Mouse (Mus musculus) midbrain, embryonic 14.5 days (tissue): ENCODE data around the gene Cog2. TPM values are rescaled to one million over a fixed set of nuclear protein-coding genes. Genes with fewer than 3 reads are reported as not detected.

Experiments
- ATAC-seq: fragments of 200-750 bp; cut with Nextera tagmentation; 2 replicates; pipeline ENCODE4 v1.8.0; 2017; ENCODE audit warnings: moderate number of reproducible peaks, moderate library complexity; ENCODE audit not compliant: low FRiP score, low TSS enrichment
- DNase-seq: peaks from one replicate; pipeline ENCODE4 v3.0.0-alpha.2; 2015
- H3K27ac ChIP-seq: fragments of 300-500 bp; sonication (generic); replicated peaks from 2 replicates; pipeline ENCODE4 v1.5.1; 2014; ENCODE audit warnings: mild to moderate bottlenecking, low read depth, low read length, moderate library complexity
- H3K27me3 ChIP-seq: fragments of 300-500 bp; sonication (generic); 2 replicates; pipeline ENCODE4 v1.6.1; 2014; ENCODE audit warnings: low read length, control low read depth, mixed read lengths; ENCODE audit not compliant: control insufficient read depth, insufficient read depth
- H3K36me3 ChIP-seq: fragments of 300-500 bp; sonication (generic); 2 replicates; pipeline ENCODE4 v1.6.1; 2014; ENCODE audit warnings: low read length, control low read depth; ENCODE audit not compliant: control insufficient read depth, insufficient read depth
- H3K4me1 ChIP-seq: fragments of 300-500 bp; sonication (generic); 2 replicates; pipeline ENCODE4 v1.6.1; 2014; ENCODE audit warnings: mild to moderate bottlenecking, antibody characterized with exemption, low read length, control low read depth; ENCODE audit not compliant: control insufficient read depth, insufficient read depth
- H3K4me2 ChIP-seq: fragments of 300-500 bp; sonication (generic); 2 replicates; pipeline ENCODE4 v1.6.1; 2014; ENCODE audit warnings: mild to moderate bottlenecking, low read length, moderate library complexity
- H3K4me3 ChIP-seq: fragments of 300-500 bp; sonication (generic); replicated peaks from 2 replicates; pipeline ENCODE4 v1.5.1; 2014; ENCODE audit warnings: low read depth, low read length
- H3K9ac ChIP-seq: fragments of 300-500 bp; sonication (generic); replicated peaks from 2 replicates; pipeline ENCODE4 v1.6.1; 2014; ENCODE audit warnings: mild to moderate bottlenecking, low read length, moderate library complexity
- H3K9me3 ChIP-seq: fragments of 300-500 bp; sonication (generic); 2 replicates; pipeline ENCODE4 v1.6.1; 2016; ENCODE audit warnings: low read length, control low read depth, mixed read lengths; ENCODE audit not compliant: control insufficient read depth
- WGBS: fragments of 180-500 bp; shearing (Covaris S2); extraction: QIAGEN DNeasy Blood & Tissue Kit; methylation state at CpG from one replicate; pipeline ENCODE4 v1.1.7; 2014; 5-methylcytosine and 5-hydroxymethylcytosine counted together
- polyA plus RNA-seq: library from polyadenylated mRNA; unstranded; fragments of >200 nt; fragmentation: Nextera tagmentation; extraction: Ambion mirVana; gene quantifications from 2 replicates; pipeline ENCODE4 v1.2.1, GENCODE M21; 2014

Gene Cog2
- polyA plus RNA-seq, 1 experiment from 2014 or later = 39.3 TPM

DNA sequence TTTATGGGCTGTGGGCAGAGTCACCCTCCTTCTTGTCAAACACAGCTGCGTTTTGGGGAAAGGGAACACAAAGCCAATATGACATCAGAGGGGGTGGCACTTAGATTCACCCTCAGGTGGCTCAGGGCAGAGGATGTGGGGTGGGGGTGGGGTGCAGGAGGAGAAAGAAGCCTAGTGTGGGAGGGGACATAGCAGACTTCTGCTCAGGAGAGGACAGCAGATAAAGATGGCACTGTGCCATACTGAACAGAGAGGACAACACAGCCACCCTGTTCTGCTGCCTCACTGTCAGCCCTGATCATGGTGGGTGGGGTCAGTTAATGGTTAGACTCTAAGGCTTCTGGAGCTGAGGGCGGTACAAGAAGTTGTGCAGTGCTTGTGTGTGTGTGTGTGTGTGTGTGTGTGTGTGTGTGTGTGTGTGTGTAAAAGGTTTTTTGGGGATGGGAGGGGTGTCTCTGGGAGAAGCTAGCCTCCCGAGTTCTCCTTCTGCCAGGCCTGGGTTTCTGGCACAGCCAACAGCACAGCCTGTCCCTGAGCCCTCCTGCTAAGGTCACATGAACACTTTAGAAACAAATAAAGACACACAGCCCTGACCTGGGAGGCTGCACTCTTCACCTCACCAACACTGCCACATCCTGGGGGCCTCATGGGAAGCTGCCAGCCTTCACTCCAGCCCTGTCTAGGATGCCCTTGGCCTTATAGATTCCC lies 65.3 kb downstream of the Cog2 start:
- no peak overlapping the region for H3K4me3 ChIP-seq
- no peaks in the 10 kb centered on the region for H3K4me1 ChIP-seq
- 52% methylated on average over 3 of the region's 3 CpGs for WGBS
- no peak overlapping the region for H3K9ac ChIP-seq
- DNase-seq (no peak), ATAC-seq (no peak)
- H3K4me2 ChIP-seq = no peak overlapping the region
- H3K27me3 ChIP-seq = no peaks in the 10 kb centered on the region
- H3K36me3 ChIP-seq = no peaks in the 10 kb centered on the region
- no peaks in the 10 kb centered on the region for H3K9me3 ChIP-seq
- H3K27ac ChIP-seq = no peak overlapping the region

DNA sequence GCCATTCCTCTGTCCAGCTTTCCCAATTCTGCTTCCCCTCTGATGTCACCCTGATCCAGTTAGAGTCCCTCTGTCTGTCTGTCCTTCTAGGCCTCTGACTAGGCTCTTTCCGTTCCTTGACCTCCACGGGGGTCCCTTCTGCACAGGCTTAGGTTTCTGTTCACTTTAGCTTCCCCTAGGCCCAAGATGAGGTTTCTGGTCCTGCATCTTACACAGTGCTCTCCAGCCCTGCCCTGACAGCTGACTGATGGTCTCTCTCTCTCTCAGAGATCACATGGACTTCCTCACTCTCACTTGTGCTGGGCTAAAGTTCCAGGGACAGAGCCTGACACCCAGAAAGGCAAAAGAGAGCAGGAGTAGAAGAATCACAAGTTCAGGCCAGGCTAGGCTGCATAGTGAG lies 66.0 kb downstream of the Cog2 start:
- WGBS = 83% methylated on average over 2 of the region's 2 CpGs

GRCm38 (mm10) chr8:124589393-124589792 lies 68.8 kb downstream of the Cog2 start:
- ATAC-seq = no peak
- no peak for DNase-seq

More for the DNA sequence above, 66.0 kb downstream of the Cog2 start:
- no peak for DNase-seq
- Histone ChIP-seq H3K4me1 (no peaks in the 10 kb centered on the region), H3K4me2 (no peak overlapping the region), H3K27me3 (no peaks in the 10 kb centered on the region), H3K27ac (no peak overlapping the region), H3K36me3 (no peaks in the 10 kb centered on the region), H3K4me3 (no peak overlapping the region), H3K9me3 (no peaks in the 10 kb centered on the region), H3K9ac (no peak overlapping the region)
- ATAC-seq = no peak

More at GRCm38 (mm10) chr8:124589393-124589792, 68.8 kb downstream of the Cog2 start:
- H3K27me3 ChIP-seq = no peaks in the 10 kb centered on the region
- no peaks in the 10 kb centered on the region for H3K9me3 ChIP-seq
- H3K4me3 ChIP-seq = no peak overlapping the region
- no peaks in the 10 kb centered on the region for H3K4me1 ChIP-seq
- no peaks in the 10 kb centered on the region for H3K36me3 ChIP-seq
- H3K9ac ChIP-seq = no peak overlapping the region
- 79% methylated on average over 4 of the region's 4 CpGs for WGBS
- H3K27ac ChIP-seq = no peak overlapping the region
- no peak overlapping the region for H3K4me2 ChIP-seq

Other genes with a start within 250 kb of the Cog2 start
- gene Pgbd5, start 81.1 kb upstream of the Cog2 start, polyA plus RNA-seq = 12.8 and 13.8 TPM in 2 replicates
- gene Agt, start 48.9 kb downstream of the Cog2 start, polyA plus RNA-seq = 0.25 and 0.26 TPM in 2 replicates
- 0.09 and 0.15 TPM in 2 replicates for gene Capn9, start 55.3 kb downstream of the Cog2 start, polyA plus RNA-seq
- 29.0 and 31.7 TPM in 2 replicates for gene 2310022B05Rik, start 142.6 kb downstream of the Cog2 start, polyA plus RNA-seq
- gene Ttc13, start 201.2 kb downstream of the Cog2 start, polyA plus RNA-seq = 56.3 and 70.9 TPM in 2 replicates
- 36.1 and 39.0 TPM in 2 replicates for gene Arv1, start 201.4 kb downstream of the Cog2 start, polyA plus RNA-seq
- gene Fam89a, start 231.1 kb downstream of the Cog2 start, polyA plus RNA-seq = 0.21 and 0.32 TPM in 2 replicates